Mouse (Mus musculus): ENCODE measurements around the gene En2. TPM values are rescaled to one million over a fixed set of nuclear protein-coding genes. Genes with fewer than 3 reads are reported as not detected.

En2 gene
- total and polyA plus RNA-seq, 2 experiments from 2014 or later, result 0.86 to 62.0 TPM

- no peak for DNase-seq (ENCODE audit: low spot score)
- H3K4me2 ChIP-seq (ENCODE audit: low read depth, low read length, poor library complexity, severe bottlenecking), result no peak overlapping the region
- no peak overlapping the region for H3K4me3 ChIP-seq (ENCODE audit: low read depth, low read length)
- no peak for ATAC-seq (ENCODE audit: low FRiP score)
- H3K36me3 ChIP-seq (ENCODE audit: insufficient read depth, low read length), result no peaks in the 10 kb centered on the region
- 0 out of 2 replicates have a peak, but pooled peaks cover 3% of the 10 kb centered on the region for H3K27me3 ChIP-seq (ENCODE audit: insufficient read depth, low read length)
- H3K9ac ChIP-seq (replicated peaks; ENCODE audit: low read length, poor library complexity, severe bottlenecking), result no peak overlapping the region
- TF ChIP-seq CTCF (IDR thresholded peaks at IDR 0.05), result no peak
- WGBS, result 80% methylated on average over 2 of the region's 2 CpGs
- no peaks in the 10 kb centered on the region; the same call in 1 of the 2 replicates for H3K4me1 ChIP-seq (ENCODE audit: insufficient read depth, low read length)
- H3K27ac ChIP-seq (ENCODE audit: low read depth, low read length), result no peak overlapping the region
- no peaks in the 10 kb centered on the region for H3K9me3 ChIP-seq (ENCODE audit: low read length)
Observed at GRCm38 (mm10) chr5:28213441-28213840, 47.9 kb downstream of the En2 start.

DNA sequence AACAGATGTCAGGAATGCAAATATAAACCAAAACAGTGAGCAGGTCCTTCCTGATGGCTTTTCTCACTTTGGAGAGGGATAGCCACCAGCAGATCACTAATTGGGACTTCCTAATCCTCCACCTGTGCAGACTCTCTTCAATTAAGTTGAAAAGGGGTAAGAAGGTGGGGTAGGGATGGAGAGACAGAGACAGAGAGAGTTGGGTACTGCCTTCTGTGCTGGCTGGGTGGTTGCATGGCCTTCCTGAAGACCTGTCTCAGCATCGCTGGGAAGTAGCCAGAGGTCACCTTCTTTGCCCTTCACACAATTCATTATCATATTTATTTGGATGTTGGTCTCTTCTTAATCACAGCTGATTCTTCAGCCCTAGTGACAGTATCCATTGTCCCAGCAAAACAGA is 54.1 kb downstream of the En2 start:
- H3K36me3 ChIP-seq (ENCODE audit: insufficient read depth, low read length), result no peaks in the 10 kb centered on the region
- DNase-seq (ENCODE audit: low spot score) (no peak), ATAC-seq (ENCODE audit: low FRiP score) (no peak)
- H3K9me3 ChIP-seq (ENCODE audit: low read length), result no peaks in the 10 kb centered on the region
- 96% methylated on average over 1 of the region's 1 CpGs for WGBS
- H3K4me1 ChIP-seq (ENCODE audit: insufficient read depth, low read length), result no peaks in the 10 kb centered on the region
- TF ChIP-seq CTCF (IDR thresholded peaks at IDR 0.05), result no peak
- no peak overlapping the region for H3K4me2 ChIP-seq (ENCODE audit: low read depth, low read length, poor library complexity, severe bottlenecking)
- no peaks in the 10 kb centered on the region for H3K27me3 ChIP-seq (ENCODE audit: insufficient read depth, low read length)
- H3K9ac ChIP-seq (replicated peaks; ENCODE audit: low read length, poor library complexity, severe bottlenecking), result no peak overlapping the region
- H3K27ac ChIP-seq (ENCODE audit: low read depth, low read length), result no peak overlapping the region
- no peak overlapping the region for H3K4me3 ChIP-seq (ENCODE audit: low read depth, low read length)

Other genes with a start within 250 kb of the En2 start
- 131 and 164 TPM in 2 replicates for gene Insig1, start 94.3 kb upstream of the En2 start, total RNA-seq (2014; rRNA removed)
- 90.6 and 97.9 TPM in 2 replicates for gene Insig1, start 94.3 kb upstream of the En2 start, polyA plus RNA-seq (2015; fragmentation: Nextera tagmentation; extraction: Ambion mirVana)
- 41.4 and 47.0 TPM in 2 replicates for gene Cnpy1, start 80.1 kb downstream of the En2 start, total RNA-seq (2014; rRNA removed)
- 14.6 and 17.5 TPM in 2 replicates for gene Cnpy1, start 80.1 kb downstream of the En2 start, polyA plus RNA-seq (2015; fragmentation: Nextera tagmentation; extraction: Ambion mirVana)
- 31.6 and 36.1 TPM in 2 replicates for gene Rbm33, start 151.4 kb downstream of the En2 start, total RNA-seq (2014; rRNA removed)
- 10.3 and 13.8 TPM in 2 replicates for gene Rbm33, start 151.4 kb downstream of the En2 start, polyA plus RNA-seq (2015; fragmentation: Nextera tagmentation; extraction: Ambion mirVana)

Measured in midbrain, postnatal 0 days (tissue).